Mouse (Mus musculus) ovary, adult 18-20 months (tissue): Measurements from ENCODE around the gene Synj1.

Experiments used
- DNase-seq: peaks from one replicate; pipeline ENCODE4 v3.0.0; 2022; ENCODE audit warnings: low spot score, mixed read lengths

Gene Synj1

GRCm38 (mm10) chr16:91010581-91011020 lies 507 bp downstream of the Synj1 start:
- no peak for DNase-seq

GRCm38 (mm10) chr16:91009942-91010529 lies 1.1 kb downstream of the Synj1 start:
- DNase-seq: no peak

GRCm38 (mm10) chr16:91004915-91005538 lies 6.1 kb downstream of the Synj1 start:
- DNase-seq: no peak

GRCm38 (mm10) chr16:91001098-91001497 lies 10.0 kb downstream of the Synj1 start:
- DNase-seq: no peak

GRCm38 (mm10) chr16:90999827-91000226 lies 11.3 kb downstream of the Synj1 start:
- DNase-seq: no peak

GRCm38 (mm10) chr16:90997822-90998221 lies 13.3 kb downstream of the Synj1 start:
- DNase-seq: no peak

- no peak for DNase-seq
Measured at GRCm38 (mm10) chr16:90996327-90997243, 14.5 kb downstream of the Synj1 start.

GRCm38 (mm10) chr16:90995498-90995897 lies 15.6 kb downstream of the Synj1 start:
- DNase-seq: no peak

- peak; percentile 14 for DNase-seq
Measured at GRCm38 (mm10) chr16:90995023-90995422, 16.1 kb downstream of the Synj1 start.

GRCm38 (mm10) chr16:90989162-90989561 lies 21.9 kb downstream of the Synj1 start:
- DNase-seq: no peak

- DNase-seq: no peak
Measured at GRCm38 (mm10) chr16:90988665-90989064, 22.4 kb downstream of the Synj1 start.

- DNase-seq: no peak
Measured at GRCm38 (mm10) chr16:90988039-90988438, 23.1 kb downstream of the Synj1 start.

- no peak for DNase-seq
Measured at GRCm38 (mm10) chr16:90971004-90971403, 40.1 kb downstream of the Synj1 start.

- no peak for DNase-seq
Measured at GRCm38 (mm10) chr16:90966241-90966640, 44.9 kb downstream of the Synj1 start.

- DNase-seq: no peak
Measured at GRCm38 (mm10) chr16:90964302-90964701, 46.8 kb downstream of the Synj1 start.

GRCm38 (mm10) chr16:90963866-90964265 lies 47.2 kb downstream of the Synj1 start:
- no peak for DNase-seq

GRCm38 (mm10) chr16:90963231-90963630 lies 47.9 kb downstream of the Synj1 start:
- DNase-seq: no peak

GRCm38 (mm10) chr16:90958301-90959085 lies 52.6 kb downstream of the Synj1 start:
- DNase-seq: no peak

- no peak for DNase-seq
Measured at GRCm38 (mm10) chr16:90955494-90955893, 55.6 kb downstream of the Synj1 start.

- no peak for DNase-seq
Measured at GRCm38 (mm10) chr16:90953770-90954169, 57.3 kb downstream of the Synj1 start.

- no peak for DNase-seq
Measured at GRCm38 (mm10) chr16:90953147-90953546, 58.0 kb downstream of the Synj1 start.

GRCm38 (mm10) chr16:90950354-90950963 lies 60.6 kb downstream of the Synj1 start:
- DNase-seq: no peak
